Mouse (Mus musculus) spleen, postnatal 0 days (tissue): ENCODE measurements around the gene Ttc39a. TPM values are rescaled to one million over a fixed set of nuclear protein-coding genes. Genes with fewer than 3 reads are reported as not detected.

Experiments
- polyA plus RNA-seq: library from polyadenylated mRNA; unstranded; fragments of >200 nt; fragmentation: Nextera tagmentation; extraction: Ambion mirVana; gene quantifications from 2 replicates; pipeline ENCODE4 v1.2.1, GENCODE M21; 2015

Ttc39a gene
- 8.5 and 10.0 TPM in 2 replicates for polyA plus RNA-seq

GRCm38 (mm10) chr4:109406486-109407175 lies at the start of gene Ttc39a:
Gene Ttc39a (plus strand): TSS chr4:109406623.

GRCm38 (mm10) chr4:109484621-109485020 lies 78.2 kb downstream of the Ttc39a start, which contains the start of gene Rnf11:
Gene Rnf11 (minus strand): TSS chr4:109484728.

Other genes with a start within 250 kb of the Ttc39a start
- gene Osbpl9, start 204.4 kb upstream of the Ttc39a start, polyA plus RNA-seq, result 31.8 and 34.4 TPM in 2 replicates
- gene Calr4, start 172.1 kb upstream of the Ttc39a start, polyA plus RNA-seq, result 0.13 and 0.23 TPM in 2 replicates
- gene Eps15, start 126.4 kb upstream of the Ttc39a start, polyA plus RNA-seq, result 45.8 and 51.2 TPM in 2 replicates
- gene Rnf11, start 78.1 kb downstream of the Ttc39a start, polyA plus RNA-seq, result 34.9 and 39.8 TPM in 2 replicates
- not detected in 2 replicates for gene 4930522H14Rik, start 124.7 kb downstream of the Ttc39a start, polyA plus RNA-seq